Mouse (Mus musculus): Measurements from ENCODE around the gene Abca1.

The Abca1 gene

DNA sequence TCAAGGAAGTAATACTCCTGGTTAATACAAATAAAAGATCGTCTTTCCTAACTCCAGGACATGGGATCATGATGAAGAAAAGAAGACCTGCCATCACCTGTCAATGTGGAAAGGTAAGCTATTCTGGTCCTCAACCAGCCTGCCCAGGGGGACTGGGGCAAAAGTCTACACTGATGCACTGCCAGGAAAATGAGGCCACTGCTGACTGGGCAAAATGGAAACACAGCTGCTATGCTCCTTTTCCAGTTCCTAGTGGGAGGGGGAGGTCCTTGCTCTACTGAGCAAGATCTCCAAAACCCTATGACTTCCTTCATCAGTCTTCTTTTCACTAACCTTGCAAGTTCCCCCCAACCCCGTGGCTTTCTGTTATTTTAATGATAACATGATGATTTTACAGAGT lies 73.1 kb downstream of the Abca1 start:
- DNase-seq (ENCODE audit: low read depth, low spot score), result no peak

DNA sequence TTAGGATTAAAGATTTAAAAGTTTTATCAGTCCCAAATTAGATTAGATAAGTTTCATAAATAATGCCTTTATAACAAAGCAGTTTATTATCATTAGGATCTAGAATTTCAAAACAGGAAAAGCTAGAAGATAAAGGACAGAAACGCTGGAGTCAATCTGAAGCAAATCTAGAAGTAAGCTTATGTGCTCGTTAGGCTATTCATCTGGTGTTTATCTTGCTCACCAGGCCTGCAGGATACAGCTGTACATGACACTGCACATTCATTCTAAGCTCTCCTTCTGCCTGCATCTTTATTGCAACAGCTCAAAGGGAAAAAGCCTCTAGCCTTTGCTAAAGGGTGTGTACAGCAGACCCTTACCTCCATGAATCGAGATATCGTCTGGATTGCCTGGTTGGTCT lies 74.1 kb downstream of the Abca1 start:
- no peak for DNase-seq (ENCODE audit: low read depth, low spot score)

DNA sequence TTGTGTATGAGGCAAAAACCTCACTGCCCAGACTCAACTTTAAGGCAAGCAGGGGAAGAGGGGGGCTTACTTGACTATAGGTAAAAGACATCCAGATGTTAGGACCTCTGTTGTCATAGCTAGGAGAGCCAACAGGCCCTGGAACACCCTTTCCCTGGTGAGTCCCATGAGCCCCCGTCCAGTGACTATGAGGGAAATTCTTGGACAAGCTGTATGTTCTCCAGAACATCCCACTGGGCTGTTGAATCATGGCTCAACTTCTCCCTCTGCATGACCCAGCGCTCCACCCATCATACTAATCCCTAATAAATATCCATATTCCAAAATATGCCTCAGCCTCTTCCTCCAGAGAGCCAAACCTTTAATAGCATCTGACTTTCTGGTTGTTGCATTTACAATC lies 76.6 kb downstream of the Abca1 start:
- DNase-seq (ENCODE audit: low read depth, low spot score), result no peak

DNA sequence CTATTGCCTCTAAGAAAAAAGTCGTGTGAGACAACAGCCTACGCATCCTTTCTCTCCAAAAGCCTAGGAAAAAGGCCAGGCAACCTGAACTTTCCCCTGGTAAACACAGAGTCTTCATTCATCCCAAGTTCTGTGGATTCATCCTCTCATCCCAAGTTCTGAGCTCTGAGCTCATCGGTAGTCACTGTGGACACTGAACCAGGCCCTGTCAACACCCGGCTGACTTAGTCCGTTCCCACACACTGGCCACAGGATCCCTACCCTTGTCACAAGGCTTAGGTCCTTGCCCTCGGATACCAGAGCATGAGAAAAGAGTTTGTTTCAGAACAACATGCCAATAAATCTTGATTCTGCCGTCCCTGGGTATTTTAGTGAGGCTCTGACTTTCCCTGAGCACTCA lies 77.2 kb downstream of the Abca1 start:
- DNase-seq (ENCODE audit: low read depth, low spot score), result no peak

DNA sequence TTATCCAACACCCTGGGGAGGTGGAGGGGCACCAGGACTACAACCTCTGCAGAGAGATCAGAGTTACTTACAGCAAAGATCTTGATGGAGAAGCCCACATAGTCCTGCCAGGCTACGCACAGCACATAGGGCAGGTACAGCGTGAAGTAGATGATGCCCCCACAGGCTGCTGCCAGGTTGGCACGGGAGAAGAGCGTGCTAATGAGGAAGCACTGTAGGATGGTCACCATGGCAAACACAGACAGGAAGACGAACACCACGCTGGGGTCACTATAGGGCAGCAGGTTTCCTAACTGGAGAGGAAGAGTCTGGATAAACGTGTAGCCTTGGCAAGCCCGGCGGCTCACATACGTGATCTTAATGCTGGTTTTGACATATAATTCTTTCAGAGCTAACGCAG lies 77.8 kb downstream of the Abca1 start:
- no peak for DNase-seq (ENCODE audit: low read depth, low spot score)

DNA sequence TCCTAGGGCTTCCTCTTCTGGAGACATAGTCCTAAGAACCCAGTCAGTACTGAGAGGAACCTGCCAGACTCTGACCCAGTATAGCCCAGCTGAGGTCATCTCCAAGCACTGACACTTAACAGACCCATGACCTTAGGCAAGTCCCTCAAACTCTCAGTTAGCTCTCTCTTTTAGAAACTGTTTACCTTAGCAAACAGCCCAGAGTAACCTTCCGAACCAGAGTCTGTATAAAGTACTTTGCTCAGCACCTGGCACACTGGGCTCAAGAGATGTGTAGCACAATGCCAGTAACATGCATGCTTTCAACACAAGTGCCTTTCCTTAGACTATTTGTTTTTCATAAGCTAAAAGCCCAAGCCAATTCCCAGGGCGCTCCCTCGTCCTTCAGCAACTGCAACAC lies 79.4 kb downstream of the Abca1 start:
- no peak for DNase-seq (ENCODE audit: low read depth, low spot score)

DNA sequence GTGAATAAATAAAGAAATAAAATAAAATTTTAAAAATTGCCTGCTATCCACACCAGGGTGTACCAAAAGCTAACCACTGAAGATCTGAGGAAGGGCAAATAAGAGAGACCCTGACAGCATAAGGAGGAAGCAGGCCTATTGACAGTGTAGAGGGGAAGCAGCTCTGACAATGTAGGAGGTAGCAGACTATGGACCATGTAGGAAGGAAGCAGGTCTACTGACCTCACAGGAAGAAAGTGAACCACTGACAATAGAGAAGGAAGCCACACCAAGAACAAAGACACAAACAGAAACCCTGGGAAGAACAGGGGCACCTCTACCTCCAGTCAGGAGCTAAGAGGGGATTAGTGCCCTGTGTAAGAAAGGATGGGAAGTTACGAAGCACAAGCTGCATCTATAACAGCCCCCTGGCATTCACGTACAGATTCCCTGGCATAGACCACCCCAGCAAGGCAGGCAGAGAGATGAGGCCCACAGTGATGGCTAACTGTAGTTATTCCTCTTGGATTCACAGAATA lies 80.8 kb downstream of the Abca1 start:
- no peak for DNase-seq (ENCODE audit: low read depth, low spot score)

DNA sequence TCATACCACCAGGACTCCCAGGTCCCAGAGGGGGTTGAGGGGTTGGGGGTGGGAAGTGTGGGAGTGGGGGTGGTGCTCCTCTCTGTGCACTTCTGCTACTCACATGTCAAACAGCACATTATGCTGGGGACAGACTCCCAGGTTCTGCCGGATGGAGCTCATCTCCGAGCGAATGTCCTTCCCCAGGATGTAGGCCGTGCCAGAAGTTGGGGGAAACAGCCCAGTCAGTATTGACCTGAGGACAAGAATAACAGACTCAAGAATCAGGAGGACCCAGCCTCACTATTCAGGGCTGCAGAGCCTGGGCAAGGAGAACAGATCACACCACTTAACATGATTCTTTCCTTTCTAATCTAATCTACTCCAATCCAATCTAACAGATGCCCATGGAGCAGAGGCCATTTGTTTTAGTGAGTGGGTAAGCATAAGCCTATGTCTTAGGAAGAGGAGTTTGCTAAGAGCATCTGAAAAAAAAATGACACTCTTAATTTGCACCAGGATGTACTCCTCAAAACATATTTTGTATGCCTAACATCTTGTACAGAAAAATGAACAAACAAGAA lies 82.8 kb downstream of the Abca1 start:
- no peak for DNase-seq (ENCODE audit: low read depth, low spot score)

DNA sequence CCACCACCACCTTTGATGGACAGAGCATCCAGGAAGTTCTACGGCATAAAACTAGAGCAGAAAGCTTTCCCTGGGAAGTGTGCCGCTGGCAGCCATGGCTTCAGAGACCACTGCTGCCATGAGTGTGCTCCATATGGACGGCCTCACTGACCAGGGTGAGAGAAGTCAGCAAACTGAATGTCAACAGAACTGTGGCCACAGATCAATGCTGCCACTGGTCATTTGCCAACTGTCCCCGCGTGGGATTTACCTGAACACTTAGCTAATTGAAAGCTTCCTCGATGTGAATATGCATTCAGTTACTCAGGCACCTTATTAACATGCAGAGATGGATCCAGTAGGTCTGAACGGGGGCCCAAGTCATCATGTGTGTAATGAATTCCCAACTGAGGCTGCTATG lies 86.7 kb downstream of the Abca1 start:
- DNase-seq (ENCODE audit: low read depth, low spot score), result no peak

DNA sequence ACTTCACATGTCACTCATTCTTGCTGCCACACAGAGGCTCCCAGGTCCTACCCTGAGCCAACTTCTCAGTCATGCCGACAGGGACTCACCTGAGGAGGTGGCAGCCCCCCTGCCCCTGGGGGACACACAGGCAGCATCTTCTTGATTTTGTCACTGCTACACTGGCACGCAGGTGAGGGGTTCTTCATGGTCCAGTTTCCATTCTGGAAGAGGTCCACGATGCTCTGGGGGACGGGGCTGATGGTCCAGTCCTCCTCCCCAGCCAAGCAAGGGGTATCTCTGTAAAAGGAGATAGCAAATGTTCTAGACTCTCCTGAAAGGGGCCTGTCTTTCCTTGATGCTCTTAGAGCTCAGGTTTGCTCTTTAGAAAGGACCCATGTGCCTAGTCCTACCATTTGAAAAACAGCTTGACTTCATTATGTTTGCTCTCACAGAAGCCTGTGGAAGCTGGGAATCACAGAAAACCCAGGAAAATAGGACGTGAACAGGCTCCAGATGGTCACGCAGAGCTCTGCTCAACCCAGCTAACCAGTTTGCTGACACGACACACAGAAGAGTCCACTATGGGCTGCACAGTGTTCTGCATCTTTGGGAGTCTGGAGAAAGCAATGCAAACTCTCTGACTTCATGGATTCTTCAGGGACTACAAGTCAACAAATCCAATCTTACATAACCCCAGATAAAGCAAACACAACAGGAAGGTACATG lies 97.2 kb downstream of the Abca1 start:
- no peak for DNase-seq (ENCODE audit: low read depth, low spot score)

DNA sequence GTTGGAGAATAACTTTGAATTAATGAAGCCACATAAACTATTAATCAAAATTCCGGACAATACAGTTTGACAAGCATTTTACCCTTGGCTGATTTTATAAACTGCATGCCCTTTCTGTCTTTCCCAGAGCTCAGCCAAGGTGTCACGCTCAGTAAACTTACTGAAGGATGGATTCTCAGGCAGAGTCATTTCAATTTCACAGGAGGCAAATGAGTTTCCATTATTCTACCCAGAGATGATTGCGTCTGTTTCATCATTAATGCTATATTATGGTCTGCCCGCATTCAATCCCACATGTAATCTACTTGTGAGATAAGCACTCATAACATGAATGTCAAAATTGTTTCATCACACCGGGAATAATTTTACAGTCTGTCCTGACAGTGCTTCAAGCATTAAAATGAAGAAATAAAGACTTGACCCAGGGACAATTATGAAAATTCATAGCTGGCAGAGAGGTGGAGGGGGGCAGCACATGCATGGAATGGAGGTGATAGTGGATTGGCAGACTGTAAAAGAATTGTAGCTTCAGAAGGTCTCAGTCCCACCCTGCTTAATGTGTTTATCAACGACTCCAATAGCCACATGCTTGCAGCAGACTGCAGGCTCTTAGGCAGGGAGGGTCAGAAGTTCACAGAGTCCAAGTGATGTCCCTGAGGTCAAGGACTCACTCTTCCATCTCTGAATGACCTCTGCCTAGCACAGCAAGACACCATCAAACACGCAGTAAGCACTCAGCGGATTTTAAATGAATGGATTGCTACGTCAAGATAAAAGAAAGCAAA lies 113.3 kb downstream of the Abca1 start:
- DNase-seq (ENCODE audit: low read depth, low spot score), result peak; percentile 52

DNA sequence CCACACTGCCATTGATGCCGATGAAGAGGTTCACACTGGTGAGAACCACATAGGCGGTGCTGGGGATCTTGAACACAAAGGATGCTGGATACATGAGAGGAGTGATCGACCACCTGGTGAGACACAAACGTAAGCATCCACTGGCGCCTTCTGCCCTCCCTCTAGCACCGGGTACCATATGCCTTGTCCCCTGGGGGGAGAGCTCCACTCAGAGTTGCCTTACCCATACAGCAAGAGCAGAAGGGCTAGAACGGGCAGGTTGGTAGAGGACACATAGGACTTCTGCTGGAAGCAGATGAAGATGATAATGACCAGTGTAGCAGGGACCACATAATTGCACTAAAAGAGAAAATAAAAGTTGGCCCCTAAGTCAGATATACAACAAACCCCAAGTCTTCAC lies 113.9 kb downstream of the Abca1 start:
- DNase-seq (ENCODE audit: low read depth, low spot score), result no peak

DNA sequence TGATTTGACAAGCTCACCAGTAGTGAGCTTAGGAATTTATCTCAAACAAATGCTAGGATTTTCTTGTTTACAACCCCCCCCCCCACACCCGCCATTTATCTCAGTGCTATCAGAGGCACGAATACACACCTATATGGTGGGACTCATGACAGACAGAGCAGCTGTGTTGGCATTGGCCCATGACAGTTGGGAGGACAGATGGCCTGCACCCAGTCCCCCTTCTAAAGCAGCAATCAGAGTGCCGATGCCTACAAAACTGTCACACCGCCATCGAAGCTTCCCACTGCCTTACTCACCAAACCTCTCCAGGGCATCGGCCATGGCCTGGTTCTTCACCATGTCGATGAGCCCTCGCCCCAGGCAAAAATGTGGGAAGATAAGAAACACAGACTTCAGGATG lies 115.9 kb downstream of the Abca1 start:
- DNase-seq (ENCODE audit: low read depth, low spot score), result no peak

DNA sequence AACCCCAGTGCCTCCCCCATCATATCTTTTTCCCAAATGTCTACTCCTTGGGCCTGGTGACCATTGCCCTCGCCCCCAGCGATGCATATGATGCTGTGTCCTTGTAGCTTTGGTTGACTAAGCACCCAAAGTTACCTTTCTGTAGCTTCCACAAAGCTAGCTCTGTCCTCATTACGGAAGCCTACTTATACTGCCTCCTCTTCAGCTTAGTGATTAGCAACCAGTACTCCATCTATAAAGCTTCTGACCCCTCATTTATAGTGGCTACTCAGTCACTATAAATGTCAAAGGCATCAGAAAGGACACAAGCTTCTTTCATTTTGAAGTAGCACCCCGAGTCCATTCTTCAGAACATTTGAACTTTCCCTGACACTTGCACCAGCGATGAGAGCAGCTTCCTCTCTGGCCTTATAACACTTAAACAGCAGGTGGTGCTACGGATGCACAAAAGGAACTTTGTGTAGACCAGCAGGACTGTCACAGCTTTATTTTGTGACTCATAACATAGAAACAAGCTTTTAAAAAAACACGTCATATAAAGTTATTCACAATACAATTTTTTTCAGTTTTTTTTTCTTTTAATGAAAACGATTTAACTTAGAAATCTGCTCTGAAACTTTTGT lies 129.3 kb downstream of the Abca1 start:
- DNase-seq (ENCODE audit: low read depth, low spot score), result peak; percentile 41

DNA sequence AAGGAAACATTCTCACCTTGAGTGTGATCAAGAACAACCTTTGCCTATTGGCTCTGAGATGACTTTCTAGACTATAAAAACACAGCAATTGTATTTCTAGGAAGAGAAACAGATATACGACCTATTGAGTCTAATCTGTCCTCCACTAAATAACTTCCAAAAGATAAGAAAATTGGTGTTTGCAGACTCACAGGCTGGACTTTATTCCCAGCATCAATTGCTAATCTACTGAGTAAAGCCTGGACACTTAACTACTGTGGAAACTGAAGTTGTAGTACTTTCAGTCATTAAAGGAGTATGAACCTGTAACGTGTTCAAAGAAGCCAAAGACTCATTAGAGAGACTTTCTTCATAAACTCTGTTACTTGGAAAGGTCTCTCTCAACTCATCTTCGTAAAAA lies 131.9 kb downstream of the Abca1 start:
- no peak for DNase-seq (ENCODE audit: low read depth, low spot score)

DNA sequence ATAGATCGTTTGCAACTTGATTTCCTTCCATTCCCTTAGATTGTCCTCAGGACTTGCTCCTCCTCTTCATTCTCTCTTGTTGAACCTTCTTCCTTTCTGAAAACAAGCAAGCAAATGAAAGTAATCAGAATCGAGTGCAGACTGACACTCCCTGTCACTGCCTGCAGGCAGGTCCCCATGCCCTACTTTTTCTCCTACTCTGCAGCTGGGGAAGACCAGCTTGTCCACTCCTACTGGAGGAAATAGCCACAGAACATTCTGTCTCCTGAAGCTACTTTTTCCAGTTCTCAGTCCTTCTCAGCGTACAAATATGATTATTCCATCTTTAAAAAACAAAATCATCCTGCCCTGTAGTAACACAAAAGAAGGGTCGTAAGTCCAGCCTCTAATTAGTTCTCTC lies 135.3 kb downstream of the Abca1 start:
- no peak for DNase-seq (ENCODE audit: low read depth, low spot score)

DNA sequence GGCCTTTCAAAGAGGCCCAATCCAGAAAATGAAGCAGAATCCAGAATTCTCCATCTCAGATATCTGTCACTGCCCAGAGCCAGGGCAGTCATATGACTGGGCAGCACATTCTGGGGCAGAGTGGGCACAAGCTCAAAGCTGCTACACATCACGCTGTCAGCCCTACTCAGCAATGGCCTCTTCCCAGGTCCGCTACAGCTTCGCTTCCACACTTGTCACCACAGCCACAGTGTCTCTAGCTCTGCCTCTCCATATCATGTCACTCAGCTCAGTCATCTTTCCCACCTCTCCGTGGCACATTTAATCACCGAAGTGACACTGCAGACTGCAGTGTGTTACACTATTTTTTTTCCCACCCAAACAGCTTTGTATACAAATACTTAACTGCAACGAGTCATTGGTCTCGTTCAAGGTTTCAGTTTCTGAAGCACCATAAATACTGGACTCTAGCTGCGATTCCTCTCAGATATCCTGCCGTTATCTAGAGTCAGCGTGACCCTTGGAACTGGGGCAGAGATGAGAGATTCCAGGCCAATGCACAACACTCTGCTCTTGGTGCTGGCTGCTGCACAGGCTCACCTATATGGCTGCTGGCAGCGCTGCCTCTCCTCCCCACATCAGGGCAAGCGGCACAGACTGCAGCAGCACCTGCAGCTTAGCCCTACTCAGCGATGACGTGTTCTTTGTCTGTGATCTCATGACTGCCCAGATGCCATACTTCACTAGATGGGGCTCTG lies 136.3 kb downstream of the Abca1 start:
- no peak for DNase-seq (ENCODE audit: low read depth, low spot score)

DNA sequence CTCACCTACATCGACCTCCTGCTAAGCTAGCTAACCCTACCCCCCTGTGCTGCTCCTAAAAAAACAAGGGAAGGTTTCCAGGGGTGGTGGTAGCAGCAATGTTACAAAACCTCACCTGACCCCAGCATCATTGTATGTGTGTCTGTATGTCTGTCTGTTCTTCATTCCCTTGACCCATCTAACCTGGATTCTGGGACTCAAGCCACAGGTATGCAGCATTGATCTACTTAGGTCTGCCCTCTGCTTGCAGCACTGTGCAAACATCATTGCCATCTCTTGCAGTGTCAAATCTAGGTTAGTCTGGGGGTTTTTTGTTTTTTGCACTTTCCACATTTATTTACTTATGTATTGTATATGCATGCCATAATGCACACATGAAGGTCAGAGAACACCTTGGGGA lies 141.3 kb downstream of the Abca1 start:
- DNase-seq (ENCODE audit: low read depth, low spot score), result no peak

DNA sequence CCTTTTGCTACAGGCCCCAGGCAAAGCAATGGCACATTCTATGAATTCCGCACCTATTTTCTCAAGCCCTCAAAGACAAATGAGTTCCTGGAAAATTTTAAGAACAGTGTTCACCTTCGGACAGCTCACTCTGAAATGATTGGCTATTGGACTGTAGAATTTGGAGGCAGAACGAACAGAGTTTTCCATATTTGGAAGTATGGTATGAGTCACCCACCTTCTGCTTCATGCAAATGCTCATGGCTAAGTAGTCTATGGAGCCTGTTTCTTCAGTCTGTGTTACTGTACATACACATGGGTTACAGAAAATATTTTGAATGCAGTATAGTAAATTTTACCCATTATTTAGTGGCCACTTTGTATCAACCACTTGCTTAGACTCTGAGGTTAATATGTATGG lies 144.7 kb downstream of the Abca1 start:
- DNase-seq (ENCODE audit: low read depth, low spot score), result no peak

DNA sequence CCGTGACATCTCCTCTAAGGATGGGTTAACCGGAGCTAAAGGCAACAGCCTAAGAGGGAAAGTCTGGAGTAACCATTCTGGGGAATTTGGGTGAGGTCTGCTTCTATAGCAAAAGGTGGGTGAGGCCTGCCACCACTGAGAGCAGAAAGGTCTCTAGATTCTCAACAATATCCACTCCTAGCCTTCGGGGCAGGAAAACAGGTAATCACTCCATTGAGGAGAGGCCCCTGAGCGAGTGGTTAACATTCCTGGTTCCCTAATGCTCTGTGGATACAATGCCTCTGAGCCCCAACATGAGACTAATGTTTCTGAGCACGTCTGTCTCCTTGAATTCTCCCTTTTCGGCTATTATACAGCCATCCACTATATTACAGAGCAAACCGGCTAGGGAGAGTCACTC lies 145.3 kb downstream of the Abca1 start:
- DNase-seq (ENCODE audit: low read depth, low spot score), result peak; percentile 33

DNA sequence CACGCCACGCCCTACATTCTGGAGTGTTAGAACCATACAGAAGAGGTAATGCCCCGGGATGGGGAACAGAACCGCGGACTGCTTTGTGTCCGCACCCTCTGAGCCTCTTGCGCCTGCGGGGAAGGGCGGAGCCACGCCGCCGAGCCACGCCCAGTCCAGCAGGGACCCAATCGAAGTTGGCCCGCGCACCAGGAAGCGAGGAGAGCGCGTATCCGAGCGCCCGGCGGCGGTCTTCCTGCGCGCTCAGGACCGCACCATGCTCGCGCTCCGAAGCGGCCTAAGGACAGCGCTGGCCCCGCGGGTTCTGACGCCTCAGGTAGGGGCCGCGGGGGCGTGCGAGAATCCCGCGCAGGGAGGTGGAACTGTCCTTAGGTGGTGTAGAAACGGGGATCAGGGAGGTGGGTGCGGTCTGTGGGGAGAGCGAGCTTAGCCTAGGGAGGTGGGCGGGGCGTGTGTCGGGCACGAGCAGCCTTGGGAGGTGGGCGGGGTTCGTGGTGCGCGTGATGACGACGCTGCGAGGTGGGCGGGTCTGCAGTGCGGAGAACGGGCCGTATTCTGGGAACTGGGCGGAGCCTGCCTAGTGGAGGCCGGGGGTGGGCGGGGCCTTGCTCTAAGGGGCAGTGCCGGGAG lies 147.8 kb downstream of the Abca1 start, which contains the start of gene Nipsnap3b:
Gene Nipsnap3b (plus strand): TSS at position 149 of the 630 bp plus-strand sequence.
- peak; percentile 96 for DNase-seq (ENCODE audit: low read depth, low spot score)
